Mouse (Mus musculus): ENCODE measurements around the gene Poll.
"Not testable (repeated sequence)": the region's sequence is repeated elsewhere in the genome, so short reads cannot be mapped to it uniquely, and the experiment has no call there.

Gene Poll

GRCm38 (mm10) chr19:45578976-45579375, 18.6 kb upstream of the Poll start:
- DNase-seq (ENCODE audit: extremely low spot score, low read depth, low spot score): no peak

DNA sequence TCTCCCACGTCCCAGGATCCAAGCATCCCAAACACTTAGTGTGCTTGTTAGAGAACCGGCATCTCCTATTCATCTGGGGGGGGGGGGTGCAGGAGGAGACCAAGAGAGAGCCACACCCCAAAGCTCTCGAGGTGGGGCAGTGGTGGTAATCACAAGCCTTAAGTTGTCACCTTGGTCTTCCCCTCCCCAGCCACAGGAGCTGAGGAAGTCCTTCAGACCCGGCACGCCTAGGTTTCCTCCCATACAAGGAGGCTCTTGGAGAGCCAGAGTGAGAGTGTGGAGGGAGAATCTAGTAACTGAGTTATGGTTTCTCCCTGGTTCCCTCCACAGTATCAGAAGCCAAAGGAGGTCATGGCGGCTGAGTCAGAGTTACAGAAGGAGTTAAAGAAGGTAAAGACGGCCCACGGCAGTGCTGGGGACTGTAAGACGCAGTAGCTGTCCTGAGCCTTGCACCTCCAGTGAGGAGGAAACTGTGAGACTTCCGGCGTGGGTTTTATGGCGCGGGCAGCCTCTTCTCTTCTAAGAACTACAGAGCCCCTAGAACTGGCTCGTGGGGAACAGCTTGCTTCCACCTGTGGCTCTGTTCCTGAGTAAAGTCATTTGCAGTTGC, 16.9 kb upstream of the Poll start:
- DNase-seq (ENCODE audit: extremely low spot score, low read depth, low spot score): no peak

DNA sequence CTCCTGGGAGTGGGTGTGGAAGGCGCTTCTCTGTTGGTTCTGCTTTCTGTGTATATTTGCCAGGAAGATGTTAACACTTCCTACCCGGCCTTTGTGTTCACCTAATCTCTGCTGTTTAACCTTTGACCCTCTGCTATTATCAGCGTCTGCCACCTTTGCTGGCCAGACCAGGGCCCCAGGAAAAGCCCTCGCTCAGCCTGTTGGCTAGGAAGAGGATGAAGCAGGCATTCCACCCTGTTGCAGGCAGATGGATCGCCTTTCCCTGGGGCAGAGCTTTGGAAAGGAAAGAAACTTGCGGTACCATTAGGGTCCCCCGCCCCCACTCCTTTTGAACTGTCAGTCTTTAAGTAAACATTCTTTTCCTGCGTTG, 15.3 kb upstream of the Poll start:
- DNase-seq (ENCODE audit: extremely low spot score, low read depth, low spot score): no peak

DNA sequence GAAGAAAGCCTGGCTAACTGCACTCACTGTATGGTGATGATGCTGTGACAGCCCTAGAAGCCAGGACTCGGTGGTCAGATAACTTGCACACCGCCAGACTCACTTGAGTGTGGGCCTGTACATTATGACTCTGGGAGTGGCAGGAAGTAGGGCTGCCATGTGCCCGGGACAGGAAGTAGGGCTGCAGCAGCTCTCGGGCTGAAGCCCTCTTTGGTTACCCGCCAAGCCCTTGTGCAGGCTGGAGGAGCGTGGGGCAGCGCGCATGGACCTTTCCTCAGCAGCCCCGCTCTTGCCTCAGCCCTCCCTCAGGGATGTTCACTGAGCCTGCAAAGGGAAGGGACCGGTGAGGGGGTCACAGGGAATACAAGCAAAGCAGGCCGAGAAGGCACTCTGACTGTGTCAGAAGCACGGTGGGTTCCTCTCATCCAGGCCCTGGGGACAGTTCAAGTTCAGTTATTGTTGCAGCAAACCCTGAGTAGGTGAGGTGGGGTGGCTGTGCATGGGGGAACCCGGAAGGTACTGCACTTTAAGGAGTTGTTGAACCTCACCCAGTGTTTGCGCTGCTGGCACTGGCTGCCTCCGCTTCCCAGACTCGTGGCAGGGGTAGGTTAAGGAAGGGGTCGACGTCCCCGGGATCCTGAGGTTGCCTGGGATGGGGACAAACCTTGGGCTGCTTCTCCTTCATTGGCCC, 14.8 kb upstream of the Poll start:
- DNase-seq (ENCODE audit: extremely low spot score, low read depth, low spot score): no peak

GRCm38 (mm10) chr19:45574339-45574898, 14.1 kb upstream of the Poll start:
- no peak for DNase-seq (ENCODE audit: extremely low spot score, low read depth, low spot score)

GRCm38 (mm10) chr19:45573861-45574267, 13.5 kb upstream of the Poll start:
- no peak for DNase-seq (ENCODE audit: extremely low spot score, low read depth, low spot score)

DNA sequence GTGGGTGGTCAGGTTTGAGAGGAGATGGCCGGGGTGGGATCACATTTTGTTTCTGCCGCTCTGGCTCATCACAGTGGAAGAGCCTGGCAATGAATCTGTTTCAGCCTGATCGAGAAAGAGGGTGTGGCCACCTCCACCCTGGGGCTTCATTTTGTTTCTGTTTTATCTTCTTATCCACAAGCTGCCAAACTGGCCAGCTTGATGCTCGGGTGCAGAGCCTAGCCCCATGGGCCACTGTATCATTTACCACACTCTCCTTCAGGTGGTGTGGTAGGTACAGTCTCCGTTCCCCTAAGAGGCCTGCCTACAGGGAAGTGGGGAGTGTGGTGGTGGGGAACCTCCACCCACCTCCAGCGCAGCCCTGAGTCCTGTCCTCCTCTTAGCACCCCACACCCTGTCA, 12.7 kb upstream of the Poll start:
- DNase-seq (ENCODE audit: extremely low spot score, low read depth, low spot score): no peak

GRCm38 (mm10) chr19:45567367-45567766, 7.0 kb upstream of the Poll start:
- DNase-seq (ENCODE audit: extremely low spot score, low read depth, low spot score): no peak

DNA sequence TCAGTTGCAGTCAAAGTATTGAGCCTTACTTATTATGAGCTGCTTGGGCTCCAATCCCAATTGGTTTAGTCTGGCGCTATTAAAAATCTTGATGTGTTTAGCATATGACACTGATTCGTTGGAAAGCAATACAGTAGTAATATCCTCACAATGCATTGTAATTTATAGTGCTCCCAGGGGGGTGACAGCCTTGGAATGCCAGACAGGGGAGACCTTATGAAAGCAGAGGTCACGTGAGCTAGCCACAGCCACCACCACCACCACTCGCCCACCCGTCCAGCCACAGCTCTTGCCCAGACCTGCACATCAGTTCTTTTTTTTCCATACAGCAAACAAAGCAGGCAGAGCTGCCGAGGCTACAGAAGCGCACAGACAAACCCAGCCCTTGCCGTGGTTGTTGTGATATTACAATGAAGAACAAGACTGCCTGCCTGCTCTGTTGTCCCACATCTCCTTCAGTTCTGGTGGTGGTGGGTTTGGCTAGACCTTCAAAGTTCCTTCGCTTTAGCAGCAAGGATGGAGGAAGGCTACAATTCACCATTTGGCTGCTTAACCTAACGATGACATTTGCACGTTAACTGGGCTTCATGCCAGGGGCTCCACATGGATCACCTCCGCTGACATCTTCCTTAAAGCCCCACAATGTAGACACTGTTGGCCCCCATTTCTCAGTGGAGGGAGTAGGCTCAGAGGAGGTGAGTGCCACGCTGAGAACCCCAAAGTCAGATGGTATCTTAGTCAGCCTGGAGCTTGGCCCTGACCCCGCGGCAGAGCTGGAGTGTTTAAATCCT, 5.8 kb upstream of the Poll start:
- no peak for DNase-seq (ENCODE audit: extremely low spot score, low read depth, low spot score)

GRCm38 (mm10) chr19:45554136-45554535, 6.2 kb downstream of the Poll start:
- no peak for DNase-seq (ENCODE audit: extremely low spot score, low read depth, low spot score)

- DNase-seq (ENCODE audit: extremely low spot score, low read depth, low spot score): no peak
Measured at GRCm38 (mm10) chr19:45552187-45552586, 8.1 kb downstream of the Poll start.

DNA sequence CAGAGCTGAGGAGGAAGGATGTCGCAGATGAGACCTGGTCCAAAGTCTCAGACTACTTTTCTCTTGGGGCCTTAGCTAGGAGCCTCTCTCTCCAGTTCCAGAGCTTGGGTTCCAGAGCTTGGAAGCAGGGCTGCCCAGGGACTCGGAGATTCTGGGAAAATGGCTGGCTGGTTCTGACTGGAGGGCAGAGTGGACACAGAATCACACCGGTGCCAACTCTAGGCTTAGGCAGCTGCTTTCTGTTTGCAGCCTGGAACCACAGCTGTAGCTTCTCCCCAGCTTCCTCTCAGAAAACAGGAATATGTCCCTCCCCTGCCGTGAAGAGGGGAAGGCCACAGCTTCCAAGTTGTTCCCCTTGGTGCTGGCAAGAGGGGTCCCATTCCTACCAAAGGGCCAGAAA, 10.4 kb downstream of the Poll start:
- DNase-seq (ENCODE audit: extremely low spot score, low read depth, low spot score): no peak

DNA sequence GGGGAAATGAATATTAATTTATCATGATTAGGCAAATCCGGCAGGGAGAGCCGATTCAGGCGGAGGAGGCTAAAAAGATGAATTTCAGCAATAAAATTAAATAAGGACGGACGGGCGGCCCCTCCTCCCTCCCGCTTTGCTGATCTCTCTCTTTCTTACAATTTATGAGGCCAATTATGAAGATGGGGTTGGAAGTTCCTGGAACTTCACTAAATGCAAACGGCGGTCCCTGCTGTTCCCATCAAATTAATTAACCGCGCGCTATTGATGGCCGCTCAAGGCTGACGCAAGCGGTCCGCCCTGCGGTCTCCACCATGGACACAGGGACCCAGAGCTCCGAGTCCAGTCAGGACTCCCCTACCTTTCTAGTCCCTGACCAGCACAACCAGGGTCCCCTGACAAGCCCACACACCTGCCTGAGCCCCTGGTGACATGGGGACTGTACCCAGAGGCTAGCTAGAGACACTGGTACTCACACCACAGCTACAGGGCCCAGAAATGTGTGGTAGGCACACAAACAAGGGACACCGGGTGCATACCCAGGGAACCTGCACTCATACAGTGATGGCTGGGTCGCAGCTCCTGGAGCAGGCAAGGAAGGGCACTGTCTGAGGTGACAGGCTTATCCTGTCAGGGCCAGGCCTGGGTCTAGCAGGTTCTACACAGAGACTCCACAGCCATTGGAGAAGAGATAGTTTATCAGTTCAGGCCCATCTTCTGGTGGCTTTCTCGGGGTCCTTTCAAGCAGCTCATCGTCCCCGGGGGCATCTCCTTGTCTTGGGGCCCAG, 11.0 kb downstream of the Poll start:
- DNase-seq (ENCODE audit: extremely low spot score, low read depth, low spot score): no peak

- DNase-seq (ENCODE audit: extremely low spot score, low read depth, low spot score): not testable (repeated sequence)
Measured at GRCm38 (mm10) chr19:45548196-45548595, 12.1 kb downstream of the Poll start.

DNA sequence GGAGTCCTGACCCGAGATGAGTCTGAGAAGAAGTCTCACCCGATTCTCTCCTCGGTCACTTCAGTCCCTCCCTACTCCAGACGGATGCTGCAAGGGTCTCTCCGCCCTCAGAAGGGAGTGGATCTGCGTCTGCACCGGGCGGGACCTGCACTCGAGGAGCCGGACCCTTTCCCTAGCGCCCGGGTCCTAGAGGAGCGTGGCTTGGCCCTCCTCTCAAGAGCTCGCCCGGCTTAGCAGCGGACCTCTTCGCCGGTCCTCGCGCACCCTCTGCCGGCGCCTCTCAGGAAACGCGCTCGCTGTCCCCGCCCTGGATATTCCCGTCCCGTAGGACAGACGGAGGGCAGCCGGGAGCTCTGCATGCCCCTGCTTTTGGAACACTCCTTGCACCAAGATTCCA, 15.4 kb downstream of the Poll start:
- DNase-seq (ENCODE audit: extremely low spot score, low read depth, low spot score): peak; percentile 47

- no peak for DNase-seq (ENCODE audit: extremely low spot score, low read depth, low spot score)
Measured at GRCm38 (mm10) chr19:45544152-45544924, 16.0 kb downstream of the Poll start.

DNA sequence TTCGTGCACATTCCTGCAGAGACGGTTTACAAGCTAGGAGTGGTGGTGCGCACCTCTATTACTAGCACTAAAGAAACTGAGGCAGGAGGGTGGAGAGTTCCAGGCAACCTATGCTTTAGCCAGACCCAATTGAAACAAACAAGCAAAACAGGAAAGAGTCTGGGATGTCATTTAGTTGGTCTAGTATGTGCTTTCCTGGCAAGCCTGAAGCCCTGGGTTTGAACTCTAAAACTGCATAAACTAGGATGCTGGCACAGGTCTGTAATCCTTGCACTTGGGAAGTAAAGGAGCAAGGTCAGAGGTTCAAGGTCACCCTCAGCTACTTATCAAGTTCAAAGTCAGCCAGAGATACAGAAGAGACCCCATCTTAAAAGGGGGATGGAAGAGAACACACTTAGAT, 18.3 kb downstream of the Poll start:
- no peak for DNase-seq (ENCODE audit: extremely low spot score, low read depth, low spot score)

GRCm38 (mm10) chr19:45541409-45542041, 18.8 kb downstream of the Poll start:
- no peak for DNase-seq (ENCODE audit: extremely low spot score, low read depth, low spot score)

GRCm38 (mm10) chr19:45540657-45541408, 19.5 kb downstream of the Poll start:
- DNase-seq (ENCODE audit: extremely low spot score, low read depth, low spot score): no peak
